Mouse (Mus musculus) right cerebral cortex, adult 2 months (tissue): ENCODE measurements around the gene Trmt44.
A peak's percentile ranks its signal among the peaks of the same experiment; 100 is the strongest.
"Not testable (repeated sequence)": the region's sequence is repeated elsewhere in the genome, so short reads cannot be mapped to it uniquely, and the experiment has no call there.

Source experiments
- DNase-seq, 2 experiments: peaks; one replicate each; pipeline ENCODE4 v3.0.0; 2021 to 2022; ENCODE audit warnings: low spot score in 2 of 2

Gene Trmt44

DNA sequence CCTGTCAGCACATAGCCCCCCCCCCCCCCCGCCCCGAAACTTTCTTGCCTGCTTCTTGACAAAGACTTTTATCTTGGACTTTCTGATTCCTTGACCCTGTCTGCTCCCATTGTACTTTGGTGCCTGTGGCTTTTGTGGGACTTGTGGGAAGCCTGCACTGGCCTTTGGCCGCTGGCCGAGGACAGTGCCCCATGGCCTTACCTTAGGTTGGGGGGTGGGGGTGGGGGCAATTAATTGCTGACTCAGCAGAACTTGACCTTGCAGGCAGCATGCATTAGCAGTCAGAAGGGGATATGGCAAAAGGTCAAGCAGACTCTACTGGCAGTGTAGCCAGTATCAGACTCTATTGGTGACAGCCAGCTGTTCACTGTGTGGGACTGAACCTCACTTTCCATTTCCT is 16.6 kb upstream of the Trmt44 start:
- no peak for DNase-seq

DNA sequence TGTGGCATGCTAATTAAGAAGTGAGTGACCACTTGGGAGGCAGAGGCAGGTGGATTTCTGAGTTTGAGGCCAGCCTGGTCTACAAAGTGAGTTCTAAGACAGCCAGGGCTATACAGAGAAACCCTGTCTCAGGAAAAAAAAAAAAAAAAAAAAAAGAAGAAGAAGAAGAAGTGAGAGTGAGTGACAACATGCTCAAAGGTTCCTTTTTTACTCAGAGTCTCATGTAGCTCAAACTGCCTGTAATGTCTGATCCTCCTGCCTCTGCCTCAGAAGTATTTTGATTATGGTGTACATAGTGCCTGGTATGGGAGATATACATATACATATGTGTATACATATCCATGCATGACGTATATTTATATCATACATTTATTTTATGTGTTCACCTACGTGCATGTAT is 9.4 kb upstream of the Trmt44 start:
- DNase-seq: not testable (repeated sequence)

DNA sequence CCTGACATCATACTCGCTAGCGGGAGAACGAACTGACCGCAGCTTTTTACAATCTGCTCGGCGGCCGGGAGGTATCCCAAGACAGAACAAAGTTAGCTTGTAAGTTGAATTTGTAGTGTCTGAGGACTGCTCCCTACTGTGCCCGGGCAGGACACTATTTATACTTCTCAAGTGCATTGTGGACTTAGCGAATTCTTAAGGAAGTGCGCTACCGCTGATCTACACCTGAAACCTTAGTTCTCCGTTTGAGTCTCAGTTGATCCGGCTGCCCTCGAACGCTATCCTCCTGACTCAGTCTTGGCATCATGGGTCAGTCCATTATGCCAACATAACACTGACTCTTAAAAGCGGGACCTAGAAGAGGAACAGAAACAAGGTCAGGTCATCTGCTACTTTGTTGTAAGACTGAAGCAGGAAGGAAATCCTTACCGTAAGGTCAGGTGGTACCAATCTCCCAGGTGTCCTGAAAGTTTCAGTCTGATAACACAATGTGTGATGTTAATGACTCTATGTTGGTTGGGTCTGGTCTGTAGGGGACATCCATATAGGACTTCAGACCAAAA is 8.4 kb upstream of the Trmt44 start:
- no peak for DNase-seq

DNA sequence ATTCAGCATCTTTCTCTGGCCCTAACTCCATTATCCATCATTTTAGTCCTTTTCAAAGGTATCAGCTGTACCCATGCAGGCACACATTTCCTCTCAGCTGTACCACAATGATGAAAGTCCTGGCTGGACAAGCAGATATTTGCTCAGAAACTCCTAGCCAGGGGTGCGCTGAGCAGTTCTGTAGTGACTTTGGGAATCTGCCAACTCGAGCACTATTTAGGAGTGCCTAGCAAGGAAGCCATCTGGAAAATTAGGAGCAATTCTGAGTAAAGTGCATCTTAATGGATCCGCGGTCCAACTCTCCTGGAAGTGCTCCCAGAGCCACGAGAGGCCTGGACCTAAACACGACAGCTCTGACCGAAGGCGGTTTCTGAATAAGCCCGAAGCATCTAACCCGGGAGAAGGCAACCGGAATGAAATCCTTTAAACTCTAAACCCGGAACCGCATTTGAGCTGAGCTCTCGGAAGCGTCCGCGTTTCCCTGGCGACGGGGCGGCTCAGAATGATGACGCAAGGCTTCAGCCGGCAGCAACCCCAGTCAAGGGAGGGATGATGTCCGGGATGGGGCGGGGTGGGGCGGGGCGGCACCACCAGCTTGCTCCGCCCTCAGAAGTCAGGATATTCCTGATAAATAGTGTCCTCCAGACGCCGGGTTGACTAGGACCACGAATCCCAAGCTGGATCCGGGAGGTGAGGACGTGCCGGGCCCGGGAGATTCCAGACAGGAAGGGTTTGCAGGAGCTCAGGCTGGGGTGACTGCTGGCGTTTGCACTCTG is 7.8 kb upstream of the Trmt44 start, which contains the start of gene Acox3:
TSS of gene Acox3 (plus strand) at position 596 of the 776 bp plus-strand sequence.
- DNase-seq: peak; percentile 98 to 99

DNA sequence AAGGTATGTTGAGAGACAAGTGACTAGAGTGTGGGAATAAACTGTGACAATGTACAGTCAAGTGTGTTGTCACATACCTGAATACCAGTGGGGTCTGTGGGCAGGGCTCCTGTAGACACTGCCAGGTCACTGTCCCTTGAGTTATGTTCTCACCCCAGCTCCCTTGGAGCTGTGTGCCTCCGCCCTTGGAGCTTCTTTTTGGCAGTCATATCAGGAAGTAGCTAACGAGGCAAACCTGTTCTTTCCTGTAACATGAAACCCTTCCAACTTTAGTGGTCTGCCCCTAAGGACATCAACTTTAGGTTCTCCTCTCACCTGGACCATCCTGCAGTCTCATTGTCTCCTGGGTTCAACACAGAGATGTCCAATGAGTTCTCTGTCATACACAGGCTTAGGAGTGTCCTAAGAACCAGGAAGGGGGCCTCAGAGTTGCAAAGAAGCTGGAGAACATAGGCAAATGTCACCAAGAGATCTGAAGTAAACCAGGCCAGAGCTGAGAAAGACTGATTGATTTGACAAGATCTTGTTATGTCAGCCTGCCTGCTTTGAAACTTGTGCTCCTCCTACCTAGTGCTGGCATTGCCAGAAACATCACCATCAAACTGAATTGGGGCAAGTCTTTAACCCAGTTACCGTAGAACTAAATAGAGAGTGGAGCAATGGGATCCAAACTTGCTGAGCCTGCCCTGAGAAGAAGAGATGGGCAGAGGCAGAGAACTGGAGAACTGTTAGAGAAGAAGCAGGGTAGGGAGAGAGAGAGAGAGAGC is 5.5 kb upstream of the Trmt44 start:
- no peak for DNase-seq

DNA sequence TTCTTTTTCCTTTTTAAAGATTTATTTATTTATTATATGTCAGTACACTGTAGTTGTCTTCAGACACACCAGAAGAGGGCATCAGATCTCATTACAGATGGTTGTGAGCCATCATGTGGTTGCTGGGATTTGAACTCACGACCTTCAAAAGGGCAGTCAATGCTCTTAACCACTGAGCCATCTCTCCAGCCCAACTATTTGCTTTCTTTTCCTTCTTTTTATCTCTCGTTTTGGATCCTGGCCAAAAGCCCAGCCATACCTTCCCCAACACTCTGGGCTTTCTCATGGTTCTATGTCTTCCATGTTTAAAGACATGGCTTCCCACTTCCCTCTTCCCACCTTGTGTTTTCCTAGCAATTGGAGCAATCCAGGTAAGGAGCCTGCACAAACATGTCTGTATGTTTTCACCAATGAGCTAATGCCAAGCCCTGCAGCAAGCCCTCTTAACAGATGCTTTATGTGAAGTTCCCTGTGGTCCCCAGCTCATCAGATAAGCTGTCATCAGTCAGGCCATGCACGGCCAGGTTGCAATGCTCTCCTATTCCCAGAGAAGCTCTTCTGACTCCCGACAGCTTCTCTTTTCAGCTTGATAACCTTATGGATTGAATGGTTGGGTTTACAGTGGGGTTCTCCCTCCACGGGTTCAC is 4.5 kb upstream of the Trmt44 start:
- DNase-seq: no peak

DNA sequence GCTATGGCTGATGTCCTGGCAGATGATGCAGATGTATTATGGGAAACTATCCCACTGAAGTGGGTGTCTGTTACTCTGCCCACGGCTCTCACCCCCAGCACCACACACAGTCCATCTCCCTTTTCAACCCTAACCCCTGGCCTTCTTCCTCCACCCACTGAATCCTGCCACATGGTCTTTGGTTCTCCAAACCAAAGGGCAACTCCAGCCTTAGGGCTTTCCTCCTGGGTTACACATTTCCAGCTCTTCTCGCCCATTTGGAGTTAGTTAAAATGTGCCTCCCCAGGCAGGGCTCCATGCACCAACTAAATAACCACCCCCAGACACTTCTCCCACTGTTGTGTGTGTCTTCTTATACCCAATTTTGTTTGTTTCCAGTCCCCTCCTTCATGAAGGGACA is 3.5 kb upstream of the Trmt44 start:
- DNase-seq: no peak

DNA sequence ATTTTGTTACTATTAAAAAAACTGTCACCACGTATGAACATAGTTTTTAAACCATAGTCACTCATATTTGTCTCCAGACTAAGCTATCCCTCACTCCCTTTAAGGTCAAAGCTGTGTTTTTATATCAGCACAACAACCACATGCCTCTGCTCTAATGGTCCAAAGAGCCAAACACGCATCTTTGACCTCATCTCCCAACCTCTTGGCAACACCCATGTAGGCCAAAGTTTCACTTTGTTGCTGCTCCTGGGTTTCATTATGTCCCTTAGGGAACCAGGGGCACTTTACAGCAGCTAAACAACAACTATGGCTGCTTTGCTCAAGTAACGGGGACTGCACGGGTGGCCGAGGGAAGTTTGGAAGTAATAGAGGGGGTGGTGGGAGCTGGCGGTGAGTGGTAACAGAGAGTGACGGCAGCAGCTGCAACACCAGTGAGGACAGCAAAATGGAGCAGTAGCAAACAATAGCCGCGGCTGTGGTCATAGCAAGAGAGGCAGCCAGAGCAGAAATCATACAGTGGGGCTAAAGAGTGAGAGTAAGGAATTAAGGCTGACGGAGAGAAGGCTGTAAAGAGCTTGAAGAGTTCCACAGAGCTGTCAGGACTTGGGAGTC is 1.6 kb upstream of the Trmt44 start:
- no peak for DNase-seq

DNA sequence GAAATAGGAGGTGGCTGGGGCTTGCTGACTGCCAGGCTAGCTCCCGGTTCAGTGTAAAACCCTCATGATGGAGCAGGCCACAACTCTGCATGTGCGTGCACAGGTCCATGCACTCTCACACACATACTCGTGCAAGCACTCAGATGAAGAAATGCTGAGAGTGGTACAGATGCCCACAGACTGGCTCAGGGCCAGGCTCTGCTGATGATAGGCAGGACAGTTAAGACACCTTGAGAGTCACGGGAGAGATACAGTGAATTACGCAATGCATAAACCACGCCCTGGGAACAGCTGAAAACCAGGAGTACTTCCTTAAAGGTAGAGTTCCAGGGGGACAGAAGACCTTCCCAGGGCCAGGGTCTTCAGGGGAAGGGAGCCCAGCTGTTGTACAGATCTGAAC is 3.3 kb downstream of the Trmt44 start:
- no peak for DNase-seq

DNA sequence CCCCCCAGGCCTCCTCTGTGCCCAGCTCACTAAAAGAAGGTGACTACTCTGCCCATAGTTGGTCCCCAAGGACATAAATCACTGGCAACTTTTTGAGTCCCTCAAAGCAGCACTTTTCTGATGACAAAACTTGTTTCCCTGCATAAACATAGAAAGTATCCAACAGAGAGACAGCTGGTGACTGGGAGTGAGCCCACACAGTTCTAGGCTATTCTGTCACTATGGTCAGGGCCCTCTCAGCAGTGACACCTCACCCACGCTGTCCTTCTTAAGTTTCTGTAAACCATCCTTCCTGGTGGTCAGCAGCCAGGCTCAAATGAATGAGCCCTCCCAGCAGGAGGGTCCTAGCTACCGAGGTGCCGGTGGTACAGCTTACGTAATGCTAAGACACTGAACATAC is 8.2 kb downstream of the Trmt44 start:
- DNase-seq: peak in 1 of 2 experiments; percentile 37

DNA sequence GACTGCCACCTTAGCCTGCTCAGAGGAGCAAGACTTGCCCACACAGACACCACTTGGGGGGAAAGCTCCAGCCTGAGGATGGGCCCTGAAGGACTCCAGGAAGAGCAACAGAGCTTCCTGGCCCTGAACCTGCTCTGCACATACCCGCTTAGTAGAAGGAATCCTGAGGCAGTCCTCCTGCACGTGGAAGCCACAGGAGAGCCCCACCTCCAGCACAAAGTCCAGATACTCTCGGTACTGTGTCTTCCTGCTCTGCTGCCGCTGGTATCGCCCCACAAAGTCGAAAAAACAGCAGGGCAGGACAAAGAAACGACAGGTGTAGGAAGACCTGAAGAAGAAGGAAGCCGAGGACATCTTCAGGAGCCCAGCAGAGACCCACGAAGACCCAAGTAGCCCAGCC is 9.7 kb downstream of the Trmt44 start:
- DNase-seq: no peak

DNA sequence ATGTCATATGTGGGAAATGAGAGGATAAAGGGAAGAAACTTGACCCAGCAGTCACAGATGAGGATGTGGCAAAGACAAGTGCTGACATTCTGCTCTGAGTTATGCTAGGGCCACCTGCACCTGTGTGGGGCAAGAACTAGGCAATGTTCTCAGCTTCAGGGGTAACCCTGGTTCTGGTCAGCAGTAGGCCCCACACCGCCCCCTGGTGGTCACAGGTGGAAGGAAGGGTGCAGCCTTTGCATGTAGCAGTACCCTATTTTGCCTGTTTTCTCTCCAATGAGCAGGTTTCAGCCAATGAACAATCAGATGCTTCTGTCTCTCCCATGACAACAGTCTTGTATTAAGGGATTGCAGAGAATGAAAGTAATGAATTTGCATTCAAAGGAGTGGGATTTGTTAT is 11.4 kb downstream of the Trmt44 start:
- peak; percentile 74 to 78 for DNase-seq

DNA sequence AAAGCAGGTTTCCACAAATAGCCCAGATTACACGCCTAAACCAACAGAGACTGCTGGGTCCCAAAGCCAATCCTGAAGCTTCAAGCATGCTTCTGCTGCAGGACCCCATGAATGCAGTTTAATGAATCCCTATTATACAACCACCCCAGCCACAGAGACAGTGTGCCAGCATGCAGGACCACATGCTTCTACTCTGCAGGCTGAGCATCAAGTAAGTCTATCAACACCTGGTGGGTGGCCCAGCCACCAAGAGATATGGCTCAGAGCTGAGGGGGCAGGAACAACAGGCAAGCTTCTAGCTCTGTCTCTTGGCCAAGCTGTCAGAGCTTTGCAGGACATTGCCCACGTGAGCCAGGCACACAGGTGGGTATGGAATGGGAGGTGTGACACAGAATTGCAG is 12.3 kb downstream of the Trmt44 start:
- peak; percentile 55 to 60 for DNase-seq

DNA sequence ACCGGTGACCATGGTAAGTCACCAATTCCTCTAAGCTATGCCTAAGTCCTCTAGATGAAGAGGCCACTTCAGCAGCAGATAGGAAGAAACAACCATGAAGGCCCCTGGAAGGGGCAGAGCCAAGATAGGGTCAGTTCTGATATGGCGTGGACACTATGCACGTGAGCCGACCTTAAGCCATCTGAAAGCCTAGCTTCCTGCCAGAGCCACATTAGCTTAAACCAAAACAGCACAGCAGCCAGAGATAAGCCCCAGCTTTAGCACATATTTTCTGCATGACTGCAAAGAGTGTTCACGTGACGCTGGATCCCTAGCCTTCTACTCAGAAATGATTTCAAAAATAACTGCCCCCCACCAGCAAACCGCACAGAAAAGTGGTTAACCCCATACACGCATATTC is 15.4 kb downstream of the Trmt44 start:
- DNase-seq: no peak

DNA sequence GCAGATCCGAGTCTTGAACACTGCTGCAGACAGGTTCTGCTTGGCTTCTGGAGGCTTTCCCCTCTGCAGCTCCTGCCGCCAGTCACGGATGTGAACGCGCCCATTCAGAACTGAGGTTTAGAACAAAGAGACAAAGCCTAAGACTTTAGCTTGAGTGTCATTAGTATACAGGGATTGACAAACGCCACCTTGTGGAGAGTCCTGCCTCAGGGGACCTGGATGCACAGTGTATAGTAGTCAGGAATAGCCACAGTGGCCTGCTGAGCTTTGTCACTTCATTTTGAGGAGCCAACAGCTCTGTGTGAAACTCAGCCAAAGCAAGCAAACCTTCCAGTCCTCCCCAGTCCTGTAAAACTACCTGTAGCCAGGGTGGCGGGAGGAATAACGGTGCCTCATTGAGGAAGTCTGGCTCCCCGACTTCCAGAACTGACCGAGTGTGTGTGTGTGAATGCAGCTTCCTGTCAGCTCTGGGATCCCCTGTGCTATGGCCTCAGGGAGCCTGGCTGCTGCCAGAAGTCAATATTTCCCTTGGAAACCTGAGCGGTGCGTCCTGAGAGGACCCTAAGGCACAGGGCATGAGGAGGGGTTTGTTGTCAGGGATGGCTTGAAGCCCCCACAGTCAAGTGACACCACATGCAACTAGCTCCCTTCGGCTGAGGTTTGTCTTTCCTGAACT is 16.8 kb downstream of the Trmt44 start:
- no peak for DNase-seq

DNA sequence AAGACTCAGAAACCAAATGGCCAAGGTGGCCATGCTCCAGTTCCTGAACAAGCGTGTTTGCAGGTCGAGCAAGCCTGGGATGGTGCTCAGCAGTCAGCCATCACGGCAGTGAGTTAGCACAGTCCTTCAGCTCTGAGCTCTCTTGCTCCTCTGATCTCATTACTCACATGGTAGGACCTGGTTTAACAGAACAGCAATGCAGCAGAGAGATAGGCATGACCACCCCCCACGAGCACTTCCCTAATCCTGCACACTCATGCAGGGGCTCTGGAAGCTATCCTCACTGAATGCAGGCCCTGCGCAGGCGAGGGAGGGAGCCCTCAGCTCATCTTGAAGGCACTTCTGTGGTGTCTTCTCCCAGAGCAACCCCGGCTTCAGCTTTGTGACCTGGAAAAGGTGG is 18.5 kb downstream of the Trmt44 start:
- no peak for DNase-seq

DNA sequence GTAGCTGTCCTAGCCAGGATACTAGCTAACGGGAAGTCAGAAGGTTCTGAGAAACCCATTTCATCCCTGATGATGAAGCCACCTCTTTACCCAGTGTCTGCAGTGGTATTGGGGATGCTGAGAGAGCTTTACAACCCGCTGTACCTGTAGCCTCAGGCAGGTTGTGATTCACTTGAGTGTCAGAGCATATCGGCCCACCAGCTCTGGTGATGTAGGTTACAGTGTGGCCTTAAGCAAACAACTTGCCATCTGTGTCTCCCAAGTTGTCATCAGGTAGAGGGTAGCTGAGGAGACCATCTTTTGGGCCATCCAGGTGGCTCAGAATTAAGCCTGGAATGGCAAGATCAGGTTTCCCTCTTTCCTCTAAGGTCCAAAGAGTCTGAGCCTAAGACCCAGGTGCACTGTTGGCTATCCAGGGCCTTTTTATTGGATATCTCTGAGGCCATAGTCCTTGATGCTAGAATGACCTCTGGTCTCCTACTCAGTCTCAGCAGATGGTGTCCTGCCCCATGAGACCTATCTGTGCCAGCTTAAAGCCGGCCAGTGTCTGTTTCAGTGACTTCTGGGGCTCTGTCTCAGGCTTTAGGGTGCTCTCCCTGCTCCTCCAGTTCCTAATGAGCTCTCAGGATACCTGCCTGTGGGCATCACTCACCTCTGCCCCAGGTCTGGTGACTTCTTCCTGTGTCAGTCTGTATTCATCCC is 21.9 kb downstream of the Trmt44 start:
- no peak for DNase-seq

DNA sequence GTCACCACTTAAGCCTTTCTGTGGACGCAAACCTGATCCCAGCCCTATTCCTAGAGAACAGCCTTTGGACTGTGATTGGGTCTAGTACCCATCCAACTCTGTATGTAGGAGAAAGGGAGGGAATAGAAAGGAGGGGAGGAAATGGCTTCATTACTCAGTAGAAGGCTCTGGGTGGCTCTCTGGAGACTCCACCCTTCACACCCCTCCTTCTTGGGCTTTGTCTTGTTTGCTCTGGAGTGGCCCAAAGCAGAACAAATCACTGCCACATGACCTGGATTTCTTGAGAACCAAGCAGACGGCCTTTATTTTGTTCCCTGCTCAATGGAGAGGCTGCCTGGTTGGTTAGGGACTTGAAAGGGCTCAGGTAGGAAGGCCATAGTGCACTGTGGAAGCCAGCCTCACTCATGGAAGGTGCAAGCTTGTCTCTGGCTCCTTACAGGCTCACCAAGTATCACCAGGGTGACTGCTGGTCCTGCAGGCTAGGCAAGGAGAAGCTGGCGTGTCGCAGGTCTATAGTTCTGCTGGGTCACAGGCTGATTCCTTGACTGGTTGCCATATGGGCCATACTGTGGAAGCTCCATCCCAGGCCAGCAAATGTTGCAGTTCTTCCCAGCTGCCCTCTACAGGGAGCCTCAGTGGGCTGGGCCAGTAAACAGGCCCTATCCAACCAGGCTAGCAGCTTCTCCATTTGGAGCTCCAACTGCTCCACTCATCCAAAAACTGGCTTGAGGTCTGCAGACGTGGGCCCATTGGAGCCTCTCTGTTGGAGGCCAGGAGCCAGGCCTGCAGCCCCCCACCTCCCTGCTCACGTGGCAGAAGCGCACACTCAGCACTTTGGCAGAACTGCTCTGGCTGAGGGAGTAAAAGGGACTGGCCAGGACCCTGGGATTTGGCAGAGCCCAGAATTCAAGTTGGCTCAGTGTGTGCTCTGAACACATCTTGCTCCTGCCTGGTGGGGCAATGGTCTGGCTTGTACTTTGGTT is 22.7 kb downstream of the Trmt44 start:
- no peak for DNase-seq

DNA sequence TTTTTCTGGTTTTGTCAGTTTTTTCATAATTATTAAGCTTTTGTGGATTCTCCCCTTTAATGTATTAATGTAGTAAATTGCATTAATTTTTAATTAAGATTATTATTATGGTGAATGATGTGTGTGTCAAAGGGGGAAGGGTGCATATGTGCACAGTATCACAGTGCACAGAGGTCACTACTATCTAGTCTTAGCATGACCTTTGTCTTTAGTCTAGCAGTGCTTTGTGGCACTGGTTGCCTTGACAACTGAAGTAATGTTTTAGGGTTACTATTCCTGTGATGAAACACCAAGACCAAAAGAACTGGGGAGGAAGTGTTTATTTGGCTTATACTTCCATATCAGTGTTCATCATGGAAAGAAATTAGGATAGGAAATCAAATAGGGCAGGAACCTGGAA is 28.7 kb downstream of the Trmt44 start:
- no peak for DNase-seq
